ENCODE assay signal across 10 mouse cellular contexts in genomic region chr4:83794930-83795459, GRCm38 (mm10).
DNase-seq lines count a peak whose midpoint lies in the region; ATAC-seq lines count a peak whose summit lies in the region.
"Had no signal": no experiment of that assay in that cellular context is flagged by ENCODE, and none has a peak within 500 bp of the region (broad histone marks: within the 10 kb centered on the region; RNA-seq: fewer than 3 reads in every experiment).

No protein-coding gene starts in this region.

- peak; percentile 57 for DNase-seq in embryo, embryonic 10.5 days (ENCODE audit: low spot score)
- DNase-seq in embryo, embryonic 10 days (ENCODE audit: low spot score), result no peak
- peak; percentile 5 for DNase-seq in embryonic facial prominence, embryonic 11.5 days (ENCODE audit: low spot score)
- DNase-seq in gastrocnemius, postnatal 10 days, result no peak
- no peak for DNase-seq in adipocyte (ENCODE audit: low spot score)
- no peak for DNase-seq in lung, postnatal 14 days
- DNase-seq: thymus, adult 2 months had no signal

- no peaks in the 10 kb centered on the region for H3K9me3 ChIP-seq in embryonic facial prominence, embryonic 11.5 days (replicated peaks; ENCODE audit: control insufficient read depth, low read length)
- H3K9me3 ChIP-seq in hindbrain, embryonic 13.5 days, result no peaks in the 10 kb centered on the region
- no peaks in the 10 kb centered on the region for H3K9me3 ChIP-seq in midbrain, embryonic 13.5 days
- H3K9me3 ChIP-seq: embryonic facial prominence, embryonic 12.5 days had no signal

- H3K36me3 ChIP-seq in embryonic facial prominence, embryonic 11.5 days (replicated peaks; ENCODE audit: control insufficient read depth, insufficient read depth, low read depth, low read length), result no peaks in the 10 kb centered on the region
- no peaks in the 10 kb centered on the region for H3K36me3 ChIP-seq in hindbrain, embryonic 13.5 days
- H3K36me3 ChIP-seq in midbrain, embryonic 13.5 days, result no peaks in the 10 kb centered on the region
- H3K36me3 ChIP-seq: embryonic facial prominence, embryonic 12.5 days had no signal

- 30% methylated on average over 5 of the region's 5 CpGs for WGBS in embryonic facial prominence, embryonic 11.5 days
- WGBS in hindbrain, embryonic 13.5 days, result 21% methylated on average over 5 of the region's 5 CpGs
- 10% methylated on average over 5 of the region's 5 CpGs for WGBS in midbrain, embryonic 13.5 days

- H3K4me3 ChIP-seq in embryonic facial prominence, embryonic 11.5 days (ENCODE audit: low read depth, low read length), result no peak overlapping the region
- no peak overlapping the region for H3K4me3 ChIP-seq in hindbrain, embryonic 13.5 days
- H3K4me3 ChIP-seq in midbrain, embryonic 13.5 days (replicated peaks), result 0 out of 2 replicates have a peak overlapping the region, but pooled peaks have one; percentile 16
- H3K4me3 ChIP-seq: embryonic facial prominence, embryonic 12.5 days had no signal

- peaks cover 4% of the 10 kb centered on the region; the same call in 1 of the 2 replicates for H3K4me1 ChIP-seq in embryonic facial prominence, embryonic 11.5 days (ENCODE audit: control insufficient read depth, insufficient read depth, low read length)
- peaks cover 8% of the 10 kb centered on the region for H3K4me1 ChIP-seq in hindbrain, embryonic 13.5 days (replicated peaks)
- H3K4me1 ChIP-seq in midbrain, embryonic 13.5 days (replicated peaks), result peaks cover 15% of the 10 kb centered on the region

- H3K4me2 ChIP-seq in embryonic facial prominence, embryonic 11.5 days (ENCODE audit: low read depth, low read length), result no peak overlapping the region
- peak overlapping the region; percentile 33 for H3K4me2 ChIP-seq in hindbrain, embryonic 13.5 days
- H3K4me2 ChIP-seq in midbrain, embryonic 13.5 days (replicated peaks), result peak overlapping the region; percentile 44

- H3K27me3 ChIP-seq in embryonic facial prominence, embryonic 11.5 days (ENCODE audit: control insufficient read depth, insufficient read depth, low read length), result no peaks in the 10 kb centered on the region
- H3K27me3 ChIP-seq in hindbrain, embryonic 13.5 days, result no peaks in the 10 kb centered on the region
- no peaks in the 10 kb centered on the region for H3K27me3 ChIP-seq in midbrain, embryonic 13.5 days
- H3K27me3 ChIP-seq: embryonic facial prominence, embryonic 12.5 days had no signal

- ATAC-seq in embryonic facial prominence, embryonic 11.5 days (replicated peaks; ENCODE audit: insufficient number of reproducible peaks, low FRiP score, low TSS enrichment, low read depth), result no peak
- ATAC-seq in hindbrain, embryonic 13.5 days (ENCODE audit: low FRiP score), result no peak
- ATAC-seq in midbrain, embryonic 13.5 days, result peak; percentile 60

- no peak overlapping the region for H3K9ac ChIP-seq in embryonic facial prominence, embryonic 11.5 days (replicated peaks; ENCODE audit: low read length)
- H3K9ac ChIP-seq in hindbrain, embryonic 13.5 days, result peak overlapping the region; percentile 39; the same call in 1 of the 2 replicates
- H3K9ac ChIP-seq in midbrain, embryonic 13.5 days (replicated peaks), result peak overlapping the region; percentile 23; the same call in 1 of the 2 replicates
- H3K9ac ChIP-seq: embryonic facial prominence, embryonic 12.5 days had no signal

- no peak overlapping the region for H3K27ac ChIP-seq in embryonic facial prominence, embryonic 11.5 days (replicated peaks; ENCODE audit: low read depth, low read length)
- 0 out of 2 replicates have a peak overlapping the region, but pooled peaks have one; percentile 12 for H3K27ac ChIP-seq in hindbrain, embryonic 13.5 days
- H3K27ac ChIP-seq in midbrain, embryonic 13.5 days, result peak overlapping the region; percentile 46; the same call in 1 of the 2 replicates
- H3K27ac ChIP-seq: embryonic facial prominence, embryonic 12.5 days had no signal

Comparison
In these comparisons a context has a peak if more than half of its experiments do, and no peak if none do; other contexts are left out.
1. DNase-seq: peak in embryo, embryonic 10.5 days (single experiment) and embryonic facial prominence, embryonic 11.5 days (single experiment); none in embryo, embryonic 10 days (single experiment), gastrocnemius, postnatal 10 days (single experiment), adipocyte (single experiment) and lung, postnatal 14 days (single experiment).